Mouse (Mus musculus) E14TG2a.4 (cell line): ENCODE measurements at regions not wholly inside any gene's neighbourhood (a gene's known extent, or its start where the extent isn't known, plus 50 kb on each side); places are given as distances from the start of the nearest gene placed in this dataset.

Experiments used
- CTCF ChIP-seq: conservative IDR thresholded peaks from 2 replicates; pipeline ENCODE4 v1.5.1; 2014; ENCODE audit warnings: low read length
- NANOG ChIP-seq: IDR thresholded peaks from 2 replicates; pipeline ENCODE4 v1.6.1; 2014; ENCODE audit warnings: borderline replicate concordance, low read length, mixed read lengths

DNA sequence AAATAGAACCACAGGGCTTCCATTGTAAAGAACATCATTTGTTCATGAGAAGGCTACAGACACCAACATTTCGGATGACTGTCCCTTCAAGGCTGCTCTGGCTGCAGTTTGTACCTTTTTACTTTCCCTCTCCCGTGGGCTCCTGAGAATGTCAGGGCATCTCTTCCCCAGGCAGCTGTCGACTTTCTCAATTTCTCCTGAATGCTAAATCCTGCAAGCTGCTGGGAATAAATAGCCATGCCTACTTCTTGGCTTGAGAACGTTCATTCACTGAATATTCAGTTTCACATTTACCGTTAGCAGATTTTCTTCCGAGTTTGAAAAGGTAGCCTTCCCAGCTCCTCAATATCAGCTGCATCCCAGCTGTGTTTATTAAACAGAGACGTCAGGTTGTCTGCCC, 176.2 kb upstream of the Cep162 start:
- TF ChIP-seq CTCF (no peak), NANOG (no peak)
